Mouse (Mus musculus): ENCODE measurements around the gene Gm20388. TPM values are rescaled to one million over a fixed set of nuclear protein-coding genes. Genes with fewer than 3 reads are reported as not detected.

Gene Gm20388
- polyA plus RNA-seq, 1 experiment from 2014 or later, result 8.3 TPM

DNA sequence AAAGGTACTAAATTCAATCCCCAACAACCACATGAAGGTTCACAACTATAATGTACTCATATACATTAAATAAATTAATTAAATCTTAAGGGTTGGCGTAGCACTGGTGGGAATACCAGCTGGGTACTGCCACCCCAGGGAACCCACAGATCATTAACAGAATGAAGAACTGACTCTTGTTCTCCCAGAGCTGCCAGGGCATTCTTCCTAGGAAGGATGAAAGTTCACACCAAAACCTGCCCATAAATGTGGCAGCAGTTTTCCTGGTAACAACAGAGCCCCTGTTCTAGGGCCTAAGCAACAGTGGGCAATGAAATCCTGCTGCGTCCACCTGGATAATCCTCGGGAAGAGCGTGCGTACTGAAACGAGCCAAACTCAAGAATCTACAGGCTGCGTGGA lies 2531.7 kb downstream of the Gm20388 start:
- Histone ChIP-seq H3K4me3 (ENCODE audit: low read depth, low read length) (peak overlapping the region; percentile 81), H3K9me3 (ENCODE audit: control insufficient read depth, low read length) (no peaks in the 10 kb centered on the region), H3K4me2 (ENCODE audit: low read length) (peak overlapping the region; percentile 82), H3K9ac (ENCODE audit: low read length) (peak overlapping the region; percentile 56), H3K27me3 (replicated peaks; ENCODE audit: control insufficient read depth, insufficient read depth, low read length) (no peaks in the 10 kb centered on the region), H3K36me3 (ENCODE audit: control insufficient read depth, insufficient read depth, low read length) (peaks cover 15% of the 10 kb centered on the region; the same call in 1 of the 2 replicates), H3K4me1 (replicated peaks; ENCODE audit: control insufficient read depth, insufficient read depth, low read length) (peaks cover 31% of the 10 kb centered on the region), H3K27ac (ENCODE audit: low read depth) (no peak overlapping the region)
- 23% methylated on average over 7 of the region's 7 CpGs for WGBS
- DNase-seq (ENCODE audit: low spot score) (no peak), ATAC-seq (replicated peaks; ENCODE audit: low FRiP score, low TSS enrichment, low read depth) (no peak)

DNA sequence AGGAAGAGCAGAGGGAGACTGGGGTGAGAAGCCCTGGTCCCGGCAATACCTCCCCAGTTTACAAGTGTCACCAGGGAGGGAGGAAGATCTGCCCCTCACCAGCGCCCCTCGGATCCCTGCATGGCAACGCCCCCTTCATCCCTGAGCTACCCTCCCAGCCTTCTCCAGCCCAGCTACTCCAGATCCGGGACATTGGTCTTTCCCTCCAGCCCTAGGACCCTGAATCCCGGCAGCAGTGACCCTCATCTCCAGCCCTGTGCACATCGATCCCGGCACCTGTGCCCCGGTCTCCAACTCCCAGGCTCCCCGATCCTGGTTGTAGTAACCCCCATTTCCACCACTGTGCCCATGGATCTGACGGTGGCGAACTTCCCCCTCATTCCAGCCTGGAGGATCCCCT lies 2532.1 kb downstream of the Gm20388 start:
- peak overlapping the region; percentile 81 for H3K4me3 ChIP-seq (ENCODE audit: low read depth, low read length)
- no peak; the same call in 1 of the 2 replicates for ATAC-seq (replicated peaks; ENCODE audit: low FRiP score, low TSS enrichment, low read depth)
- H3K9me3 ChIP-seq (ENCODE audit: control insufficient read depth, low read length), result no peaks in the 10 kb centered on the region
- H3K9ac ChIP-seq (ENCODE audit: low read length), result peak overlapping the region; percentile 56
- H3K36me3 ChIP-seq (ENCODE audit: control insufficient read depth, insufficient read depth, low read length), result peaks cover 15% of the 10 kb centered on the region; the same call in 1 of the 2 replicates
- no peak for DNase-seq (ENCODE audit: low spot score)
- H3K4me2 ChIP-seq (ENCODE audit: low read length), result peak overlapping the region; percentile 82
- H3K27ac ChIP-seq (ENCODE audit: low read depth), result peak overlapping the region; percentile 77
- H3K27me3 ChIP-seq (replicated peaks; ENCODE audit: control insufficient read depth, insufficient read depth, low read length), result no peaks in the 10 kb centered on the region
- peaks cover 27% of the 10 kb centered on the region for H3K4me1 ChIP-seq (replicated peaks; ENCODE audit: control insufficient read depth, insufficient read depth, low read length)
- WGBS, result under 1% methylated on average over 12 of the region's 12 CpGs

DNA sequence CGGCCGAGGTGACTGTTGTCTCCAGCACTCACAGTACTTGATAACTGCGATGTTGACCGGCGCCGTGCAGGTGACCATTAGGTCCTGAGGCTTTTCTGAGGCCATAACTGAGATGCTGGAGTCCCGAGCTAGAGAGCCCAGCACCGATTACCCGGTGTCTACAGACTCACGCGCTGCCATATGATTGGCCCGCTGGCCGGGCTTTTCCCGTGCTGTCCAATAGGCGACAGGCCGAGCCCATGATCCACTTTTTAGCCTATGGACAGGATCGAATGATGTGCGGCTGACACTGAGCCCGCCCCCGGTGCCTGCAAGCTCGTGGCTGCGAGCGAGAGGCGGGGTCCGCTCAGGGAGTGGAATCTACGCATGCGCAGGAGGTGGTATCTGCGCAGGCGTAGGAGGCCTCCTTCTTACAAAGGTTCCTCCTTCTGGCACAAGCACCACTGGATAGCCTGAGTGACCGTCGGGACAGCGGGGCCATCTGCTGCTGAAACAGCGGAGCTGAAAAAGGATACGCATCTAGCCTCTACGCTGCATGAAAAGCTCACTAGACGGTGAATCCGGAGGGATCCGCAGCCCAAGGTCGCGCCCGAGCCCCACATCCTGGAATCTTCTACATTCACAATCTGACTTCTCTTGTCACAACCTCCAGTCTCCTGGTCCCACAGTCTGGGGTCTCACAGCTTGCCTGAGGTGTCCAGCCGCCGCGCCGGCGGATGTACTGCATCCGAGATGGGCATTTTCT lies 2532.8 kb downstream of the Gm20388 start, which contains the start of gene Mvd:
Mvd (minus strand) TSS at position 161 of the 745 bp plus-strand sequence.
- Histone ChIP-seq H3K36me3 (ENCODE audit: control insufficient read depth, insufficient read depth, low read length) (peaks cover 11% of the 10 kb centered on the region; the same call in 1 of the 2 replicates), H3K27me3 (replicated peaks; ENCODE audit: control insufficient read depth, insufficient read depth, low read length) (no peaks in the 10 kb centered on the region), H3K9ac (ENCODE audit: low read length) (peak within 1 kb of the TSS; percentile 74), H3K4me2 (ENCODE audit: low read length) (peak within 1 kb of the TSS; percentile 82), H3K4me3 (ENCODE audit: low read depth, low read length) (peak within 1 kb of the TSS; percentile 81), H3K9me3 (ENCODE audit: control insufficient read depth, low read length) (no peaks in the 10 kb centered on the region), H3K4me1 (replicated peaks; ENCODE audit: control insufficient read depth, insufficient read depth, low read length) (peaks cover 21% of the 10 kb centered on the region), H3K27ac (ENCODE audit: low read depth) (peak within 1 kb of the TSS; percentile 96)
- ATAC-seq (replicated peaks; ENCODE audit: low FRiP score, low TSS enrichment, low read depth), result peak; percentile 97
- 1% methylated on average over 47 of the region's 47 CpGs for WGBS
- peak; percentile 96 for DNase-seq (ENCODE audit: low spot score)

DNA sequence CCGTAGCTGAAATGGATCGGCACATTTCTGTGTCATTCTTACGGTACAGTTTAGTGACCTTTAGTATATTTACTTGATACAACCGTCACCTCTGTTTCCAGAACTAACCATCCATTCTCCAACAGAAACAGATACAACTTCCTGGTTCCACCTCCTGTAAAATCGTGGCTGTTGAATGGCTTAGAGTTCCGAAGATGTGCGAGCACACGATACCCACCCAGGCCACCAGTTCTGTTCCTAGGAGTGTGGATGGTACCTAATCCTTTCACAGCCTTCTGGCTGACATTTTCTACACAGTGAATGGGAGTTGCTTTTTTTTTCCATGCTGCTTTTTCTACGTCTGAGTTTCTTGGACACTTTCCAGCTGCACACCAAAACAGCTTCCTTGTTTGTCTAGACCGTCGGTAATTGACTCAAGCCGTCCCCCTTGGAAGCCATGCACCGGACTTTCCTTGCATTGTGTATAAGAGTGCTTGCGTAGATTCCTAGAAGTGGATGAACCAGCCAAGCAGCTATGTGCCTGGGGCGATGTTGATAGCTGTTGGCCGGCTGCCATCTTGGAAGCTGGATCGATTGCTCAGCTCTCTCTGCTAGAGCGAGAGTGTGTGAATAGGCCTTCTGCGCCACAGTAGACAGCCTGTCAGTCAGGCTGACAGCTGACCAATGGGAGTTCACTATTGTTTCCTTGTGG lies 2533.6 kb downstream of the Gm20388 start:
- DNase-seq (ENCODE audit: low spot score) (peak; percentile 83), ATAC-seq (replicated peaks; ENCODE audit: low FRiP score, low TSS enrichment, low read depth) (peak; percentile 30; the same call in 1 of the 2 replicates)
- Histone ChIP-seq H3K36me3 (ENCODE audit: control insufficient read depth, insufficient read depth, low read length) (peaks cover 8% of the 10 kb centered on the region; the same call in 1 of the 2 replicates), H3K27me3 (replicated peaks; ENCODE audit: control insufficient read depth, insufficient read depth, low read length) (no peaks in the 10 kb centered on the region), H3K4me2 (ENCODE audit: low read length) (peak overlapping the region; percentile 82), H3K4me3 (ENCODE audit: low read depth, low read length) (peak overlapping the region; percentile 81), H3K9me3 (ENCODE audit: control insufficient read depth, low read length) (no peaks in the 10 kb centered on the region), H3K27ac (ENCODE audit: low read depth) (peak overlapping the region; percentile 96), H3K4me1 (replicated peaks; ENCODE audit: control insufficient read depth, insufficient read depth, low read length) (peaks cover 19% of the 10 kb centered on the region), H3K9ac (ENCODE audit: low read length) (peak overlapping the region; percentile 74)
- WGBS, result 4% methylated on average over 19 of the region's 19 CpGs

DNA sequence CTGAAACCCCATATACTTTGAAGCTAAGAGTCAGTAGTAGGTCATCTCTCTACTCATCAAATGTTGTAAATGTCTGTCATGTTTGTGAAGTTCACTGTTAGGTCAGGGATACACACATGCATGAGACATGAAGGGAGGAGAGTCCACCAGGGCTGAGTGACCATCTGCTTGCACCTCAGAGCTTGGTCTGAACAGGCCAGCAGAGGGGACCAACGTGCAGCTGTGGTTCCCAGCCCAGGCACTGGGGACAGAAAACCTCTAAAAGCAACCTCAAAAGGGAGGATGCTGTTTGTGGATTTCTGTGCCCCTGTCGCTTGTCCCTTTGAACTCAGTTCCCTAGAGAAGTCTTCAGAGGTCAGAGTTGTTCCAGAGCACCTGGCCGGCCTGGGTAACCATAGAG lies 2534.6 kb downstream of the Gm20388 start:
- Histone ChIP-seq H3K9ac (ENCODE audit: low read length) (no peak overlapping the region), H3K4me2 (ENCODE audit: low read length) (peak overlapping the region; percentile 82), H3K27me3 (replicated peaks; ENCODE audit: control insufficient read depth, insufficient read depth, low read length) (no peaks in the 10 kb centered on the region), H3K36me3 (ENCODE audit: control insufficient read depth, insufficient read depth, low read length) (no peaks in the 10 kb centered on the region), H3K4me3 (ENCODE audit: low read depth, low read length) (no peak overlapping the region), H3K27ac (ENCODE audit: low read depth) (peak overlapping the region; percentile 96; the same call in 1 of the 2 replicates), H3K9me3 (ENCODE audit: control insufficient read depth, low read length) (no peaks in the 10 kb centered on the region), H3K4me1 (replicated peaks; ENCODE audit: control insufficient read depth, insufficient read depth, low read length) (peaks cover 19% of the 10 kb centered on the region)
- WGBS, result 63% methylated on average over 3 of the region's 3 CpGs
- ATAC-seq (replicated peaks; ENCODE audit: low FRiP score, low TSS enrichment, low read depth) (no peak), DNase-seq (ENCODE audit: low spot score) (no peak)

DNA sequence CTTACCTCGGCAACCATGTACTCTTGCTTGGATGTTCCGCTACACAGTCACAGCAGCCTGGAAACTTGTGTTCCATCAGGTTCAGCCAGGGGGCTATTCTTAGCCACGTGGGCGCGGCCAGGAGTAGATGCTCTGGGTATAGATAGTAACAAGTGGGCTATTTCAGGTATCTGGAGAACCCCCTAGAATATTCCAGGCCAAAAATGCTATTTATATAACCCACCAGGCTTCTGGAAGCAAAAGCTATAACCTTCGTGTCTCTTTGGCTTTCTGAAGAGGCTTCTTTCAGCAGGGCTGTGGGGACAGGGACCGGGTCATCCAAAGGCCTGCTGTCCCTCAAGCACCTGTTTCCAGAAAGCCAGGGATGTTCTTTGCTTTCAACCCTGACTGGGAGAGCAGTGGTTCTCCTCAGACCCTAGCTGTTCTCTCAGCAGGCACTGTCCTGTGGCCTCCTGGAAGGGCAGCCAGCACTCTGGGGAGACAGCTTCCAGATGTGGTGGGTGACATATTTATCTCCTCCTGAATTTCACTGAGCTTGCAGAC lies 2540.6 kb downstream of the Gm20388 start:
- H3K4me2 ChIP-seq (ENCODE audit: low read length), result peak overlapping the region; percentile 15; the same call in 1 of the 2 replicates
- 57% methylated on average over 7 of the region's 7 CpGs for WGBS
- ATAC-seq (replicated peaks; ENCODE audit: low FRiP score, low TSS enrichment, low read depth), result no peak
- peaks cover 9% of the 10 kb centered on the region; the same call in 1 of the 2 replicates for H3K4me1 ChIP-seq (replicated peaks; ENCODE audit: control insufficient read depth, insufficient read depth, low read length)
- H3K36me3 ChIP-seq (ENCODE audit: control insufficient read depth, insufficient read depth, low read length), result no peaks in the 10 kb centered on the region
- H3K9ac ChIP-seq (ENCODE audit: low read length), result no peak overlapping the region
- no peak overlapping the region for H3K4me3 ChIP-seq (ENCODE audit: low read depth, low read length)
- no peaks in the 10 kb centered on the region for H3K27me3 ChIP-seq (replicated peaks; ENCODE audit: control insufficient read depth, insufficient read depth, low read length)
- H3K27ac ChIP-seq (ENCODE audit: low read depth), result peak overlapping the region; percentile 9; the same call in 1 of the 2 replicates
- no peaks in the 10 kb centered on the region for H3K9me3 ChIP-seq (ENCODE audit: control insufficient read depth, low read length)
- no peak for DNase-seq (ENCODE audit: low spot score)

DNA sequence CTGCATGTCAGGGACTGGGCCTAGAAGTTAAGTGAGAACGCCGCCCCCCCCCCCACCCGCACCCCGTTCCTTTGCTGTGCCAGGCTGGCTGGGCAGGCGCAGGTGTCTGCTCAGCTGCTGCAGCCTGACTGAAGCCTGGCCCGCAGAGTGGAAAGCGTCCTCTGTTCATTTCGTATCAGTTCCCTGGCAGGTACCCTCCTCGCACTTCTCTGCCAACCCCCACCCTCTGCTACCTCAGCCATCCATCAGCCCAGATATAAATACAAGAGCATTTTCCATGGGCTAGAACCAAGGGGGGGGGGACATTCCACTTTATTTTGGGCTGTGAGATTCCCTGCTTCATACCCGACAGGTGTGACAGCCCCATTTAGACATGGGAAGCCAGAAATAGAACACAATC lies 2541.5 kb downstream of the Gm20388 start:
- Histone ChIP-seq H3K4me3 (ENCODE audit: low read depth, low read length) (no peak overlapping the region), H3K9me3 (ENCODE audit: control insufficient read depth, low read length) (no peaks in the 10 kb centered on the region), H3K4me2 (ENCODE audit: low read length) (no peak overlapping the region), H3K4me1 (replicated peaks; ENCODE audit: control insufficient read depth, insufficient read depth, low read length) (peaks cover 9% of the 10 kb centered on the region; the same call in 1 of the 2 replicates), H3K27me3 (replicated peaks; ENCODE audit: control insufficient read depth, insufficient read depth, low read length) (peaks cover 6% of the 10 kb centered on the region; the same call in 1 of the 2 replicates), H3K9ac (ENCODE audit: low read length) (no peak overlapping the region), H3K27ac (ENCODE audit: low read depth) (no peak overlapping the region), H3K36me3 (ENCODE audit: control insufficient read depth, insufficient read depth, low read length) (no peaks in the 10 kb centered on the region)
- ATAC-seq (replicated peaks; ENCODE audit: low FRiP score, low TSS enrichment, low read depth) (no peak), DNase-seq (ENCODE audit: low spot score) (no peak)
- 84% methylated on average over 10 of the region's 10 CpGs for WGBS

DNA sequence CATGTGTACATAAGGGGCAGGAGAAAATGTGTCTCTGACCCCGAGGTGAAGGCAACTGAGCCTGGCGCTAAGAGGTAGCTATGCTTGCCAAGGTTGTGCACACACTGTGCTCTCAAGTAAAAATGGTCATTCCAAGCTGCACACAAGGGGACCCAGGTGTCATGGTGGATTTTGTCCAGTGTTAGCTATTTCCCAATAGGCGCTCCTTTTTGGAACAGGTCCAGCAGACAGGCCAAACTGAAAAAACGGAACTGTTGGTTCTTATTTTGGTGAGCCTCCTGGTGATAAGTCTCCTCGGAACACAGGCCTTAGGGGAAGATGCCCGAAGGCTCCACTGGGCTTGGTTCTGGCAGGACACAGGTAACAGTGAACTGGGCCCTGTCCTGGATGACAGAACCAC lies 2543.8 kb downstream of the Gm20388 start:
- H3K9ac ChIP-seq (ENCODE audit: low read length), result no peak overlapping the region
- no peaks in the 10 kb centered on the region for H3K36me3 ChIP-seq (ENCODE audit: control insufficient read depth, insufficient read depth, low read length)
- WGBS, result 89% methylated on average over 6 of the region's 6 CpGs
- ATAC-seq (replicated peaks; ENCODE audit: low FRiP score, low TSS enrichment, low read depth), result no peak
- peaks cover 9% of the 10 kb centered on the region; the same call in 1 of the 2 replicates for H3K4me1 ChIP-seq (replicated peaks; ENCODE audit: control insufficient read depth, insufficient read depth, low read length)
- H3K27me3 ChIP-seq (replicated peaks; ENCODE audit: control insufficient read depth, insufficient read depth, low read length), result peaks cover 24% of the 10 kb centered on the region
- H3K4me2 ChIP-seq (ENCODE audit: low read length), result no peak overlapping the region
- H3K27ac ChIP-seq (ENCODE audit: low read depth), result no peak overlapping the region
- no peaks in the 10 kb centered on the region for H3K9me3 ChIP-seq (ENCODE audit: control insufficient read depth, low read length)
- no peak overlapping the region for H3K4me3 ChIP-seq (ENCODE audit: low read depth, low read length)
- DNase-seq (ENCODE audit: low spot score), result no peak
